Mouse (Mus musculus): ENCODE results near the gene Parp11.

GRCm38 (mm10) chr6:127444466-127444865 lies 2.2 kb upstream of the Parp11 start:
- TF ChIP-seq POLR2AphosphoS2 (IDR thresholded peaks at IDR 0.05; ENCODE audit: low read depth, low read length) (no peak), PAX5 (IDR thresholded peaks at IDR 0.05; ENCODE audit: low read length) (no peak), KAT2A (IDR thresholded peaks at IDR 0.05; ENCODE audit: insufficient replicate concordance, low read length) (no peak), POLR2A (IDR thresholded peaks at IDR 0.05; ENCODE audit: low read depth, low read length) (no peak), CHD2 (IDR thresholded peaks at IDR 0.05; ENCODE audit: low read length) (no peak), CTCF (conservative IDR thresholded peaks at IDR 0.05 in 1 of 2, IDR thresholded peaks at IDR 0.05 in 1 of 2; ENCODE audit: low read depth in 2 of 2, low read length in 2 of 2) (no peak), TBP (conservative IDR thresholded peaks at IDR 0.05; ENCODE audit: low read depth, low read length) (no peak), RCOR1 (conservative IDR thresholded peaks at IDR 0.05; ENCODE audit: low read depth, low read length) (no peak)

Measured in CH12.LX (cell line).